22 mouse cellular contexts compared by ENCODE assay signal in the genomic region with DNA sequence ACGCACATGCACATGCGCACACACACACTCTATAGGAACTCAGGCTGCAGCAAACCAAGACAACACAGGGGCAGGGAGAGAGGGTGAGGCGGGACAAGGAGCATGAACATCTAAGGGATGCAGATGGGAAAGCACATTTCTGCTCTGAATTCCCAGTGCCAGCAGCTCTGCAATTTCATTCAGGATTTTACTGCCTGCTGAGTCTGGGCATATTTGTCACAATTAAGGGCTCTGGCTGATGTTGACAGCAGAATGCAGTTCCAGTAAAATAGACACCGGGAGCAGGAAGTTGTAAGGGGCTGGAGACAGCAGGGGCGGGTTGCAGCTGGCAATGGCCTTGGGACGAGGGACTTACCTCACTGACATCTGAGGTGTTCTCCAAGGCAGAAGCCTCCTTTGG. TPM values are rescaled to one million over a fixed set of nuclear protein-coding genes. Genes with fewer than 3 reads are reported as not detected.
DNase-seq lines count a peak whose midpoint lies in the region; ATAC-seq lines count a peak whose summit lies in the region.
"Had no signal": no experiment of that assay in that cellular context is flagged by ENCODE, and none has a peak within 500 bp of the region (broad histone marks: within the 10 kb centered on the region; RNA-seq: fewer than 3 reads in every experiment).

No protein-coding gene starts in this region.

- H3K27ac ChIP-seq in forebrain, embryonic 14.5 days (ENCODE audit: low read depth, low read length), result peak overlapping the region; percentile 21; the same call in 1 of the 2 replicates
- no peak overlapping the region for H3K27ac ChIP-seq in forebrain, embryonic 11.5 days (ENCODE audit: low read depth, low read length)
- H3K27ac ChIP-seq in midbrain, embryonic 12.5 days (replicated peaks), result 0 out of 2 replicates have a peak overlapping the region, but pooled peaks have one; percentile 1
- no peak overlapping the region for H3K27ac ChIP-seq in midbrain, embryonic 14.5 days (replicated peaks; ENCODE audit: low read depth, low read length)
- H3K27ac ChIP-seq in forebrain, embryonic 15.5 days (replicated peaks), result peak overlapping the region; percentile 37; the same call in 1 of the 2 replicates
- H3K27ac ChIP-seq in hindbrain, embryonic 16.5 days (ENCODE audit: low read depth, low read length), result peak overlapping the region; percentile 54
- H3K27ac ChIP-seq: embryonic facial prominence, embryonic 13.5 days; heart, embryonic 10.5 days; intestine, embryonic 15.5 days had no signal

- no peaks in the 10 kb centered on the region for H3K9me3 ChIP-seq in forebrain, embryonic 14.5 days (replicated peaks; ENCODE audit: control insufficient read depth, low read length)
- H3K9me3 ChIP-seq in forebrain, embryonic 11.5 days (ENCODE audit: control insufficient read depth, low read length), result no peaks in the 10 kb centered on the region
- H3K9me3 ChIP-seq in midbrain, embryonic 12.5 days, result no peaks in the 10 kb centered on the region
- no peaks in the 10 kb centered on the region for H3K9me3 ChIP-seq in midbrain, embryonic 14.5 days (ENCODE audit: control insufficient read depth, low read length)
- H3K9me3 ChIP-seq in forebrain, embryonic 15.5 days, result no peaks in the 10 kb centered on the region
- no peaks in the 10 kb centered on the region for H3K9me3 ChIP-seq in hindbrain, embryonic 16.5 days (ENCODE audit: control insufficient read depth, low read length)
- H3K9me3 ChIP-seq: embryonic facial prominence, embryonic 13.5 days; heart, embryonic 10.5 days; intestine, embryonic 15.5 days had no signal

- no peak for ATAC-seq in forebrain, embryonic 14.5 days
- no peak for ATAC-seq in forebrain, embryonic 11.5 days (replicated peaks; ENCODE audit: low FRiP score)
- no peak for ATAC-seq in midbrain, embryonic 12.5 days (ENCODE audit: low FRiP score, low read depth)
- no peak for ATAC-seq in midbrain, embryonic 14.5 days (ENCODE audit: low FRiP score, low TSS enrichment)
- ATAC-seq in forebrain, embryonic 15.5 days (replicated peaks), result no peak
- ATAC-seq in hindbrain, embryonic 16.5 days, result no peak
- ATAC-seq in megakaryocyte progenitor cell, adult 5-6 weeks (replicated peaks; ENCODE audit: poor library complexity), result no peak
- ATAC-seq: activated CD4-positive, CD25-positive, alpha-beta regulatory T cell, adult 4 months; intestine, embryonic 15.5 days; Patski had no signal

- no peak overlapping the region for H3K4me3 ChIP-seq in forebrain, embryonic 14.5 days (ENCODE audit: low read depth, low read length)
- no peak overlapping the region for H3K4me3 ChIP-seq in forebrain, embryonic 11.5 days (ENCODE audit: low read depth, low read length)
- H3K4me3 ChIP-seq in midbrain, embryonic 12.5 days, result no peak overlapping the region
- H3K4me3 ChIP-seq in midbrain, embryonic 14.5 days (replicated peaks; ENCODE audit: low read depth, low read length), result no peak overlapping the region
- H3K4me3 ChIP-seq in forebrain, embryonic 15.5 days, result no peak overlapping the region
- no peak overlapping the region for H3K4me3 ChIP-seq in hindbrain, embryonic 16.5 days (ENCODE audit: low read length)
- H3K4me3 ChIP-seq: embryonic facial prominence, embryonic 13.5 days; heart, embryonic 10.5 days; intestine, embryonic 15.5 days had no signal

- no peak overlapping the region for H3K4me2 ChIP-seq in forebrain, embryonic 14.5 days (ENCODE audit: low read length)
- no peak overlapping the region for H3K4me2 ChIP-seq in forebrain, embryonic 11.5 days (ENCODE audit: low read depth, low read length, severe bottlenecking)
- H3K4me2 ChIP-seq in midbrain, embryonic 12.5 days (replicated peaks), result no peak overlapping the region
- H3K4me2 ChIP-seq in midbrain, embryonic 14.5 days (ENCODE audit: low read length), result no peak overlapping the region
- H3K4me2 ChIP-seq in forebrain, embryonic 15.5 days (replicated peaks), result no peak overlapping the region
- H3K4me2 ChIP-seq in hindbrain, embryonic 16.5 days (ENCODE audit: low read length), result no peak overlapping the region
- H3K4me2 ChIP-seq: embryonic facial prominence, embryonic 13.5 days; intestine, embryonic 15.5 days had no signal

- H3K9ac ChIP-seq in forebrain, embryonic 14.5 days (ENCODE audit: low read length), result no peak overlapping the region
- no peak overlapping the region for H3K9ac ChIP-seq in forebrain, embryonic 11.5 days (ENCODE audit: low read length)
- H3K9ac ChIP-seq in midbrain, embryonic 12.5 days (replicated peaks), result no peak overlapping the region
- no peak overlapping the region for H3K9ac ChIP-seq in midbrain, embryonic 14.5 days (replicated peaks; ENCODE audit: low read length)
- no peak overlapping the region for H3K9ac ChIP-seq in forebrain, embryonic 15.5 days (replicated peaks)
- H3K9ac ChIP-seq in hindbrain, embryonic 16.5 days (ENCODE audit: low read depth, low read length), result peak overlapping the region; percentile 43; the same call in 1 of the 2 replicates
- H3K9ac ChIP-seq: embryonic facial prominence, embryonic 13.5 days; intestine, embryonic 15.5 days had no signal

- 91% methylated on average over 6 of the region's 6 CpGs for WGBS in forebrain, embryonic 14.5 days
- WGBS in forebrain, embryonic 11.5 days, result 90% methylated on average over 6 of the region's 6 CpGs
- WGBS in midbrain, embryonic 12.5 days, result 87% methylated on average over 6 of the region's 6 CpGs
- 89% methylated on average over 6 of the region's 6 CpGs for WGBS in midbrain, embryonic 14.5 days
- WGBS in forebrain, embryonic 15.5 days, result 77% methylated on average over 6 of the region's 6 CpGs
- WGBS in hindbrain, embryonic 16.5 days, result 75% methylated on average over 6 of the region's 6 CpGs

- no peaks in the 10 kb centered on the region for H3K27me3 ChIP-seq in forebrain, embryonic 14.5 days (replicated peaks; ENCODE audit: control insufficient read depth, insufficient read depth, low read length)
- no peaks in the 10 kb centered on the region for H3K27me3 ChIP-seq in forebrain, embryonic 11.5 days (ENCODE audit: control insufficient read depth, insufficient read depth, low read length)
- no peaks in the 10 kb centered on the region for H3K27me3 ChIP-seq in midbrain, embryonic 12.5 days
- H3K27me3 ChIP-seq in midbrain, embryonic 14.5 days (ENCODE audit: control insufficient read depth, insufficient read depth, low read length), result no peaks in the 10 kb centered on the region
- H3K27me3 ChIP-seq in forebrain, embryonic 15.5 days, result no peaks in the 10 kb centered on the region
- no peaks in the 10 kb centered on the region for H3K27me3 ChIP-seq in hindbrain, embryonic 16.5 days (replicated peaks; ENCODE audit: control insufficient read depth, insufficient read depth, low read length)
- H3K27me3 ChIP-seq: CH12.LX; embryonic facial prominence, embryonic 13.5 days; intestine, embryonic 15.5 days; Patski had no signal

- 0 out of 2 replicates have a peak, but pooled peaks cover 7% of the 10 kb centered on the region for H3K36me3 ChIP-seq in forebrain, embryonic 14.5 days (ENCODE audit: control insufficient read depth, insufficient read depth, low read length)
- H3K36me3 ChIP-seq in forebrain, embryonic 11.5 days (ENCODE audit: control insufficient read depth, insufficient read depth, low read length), result no peaks in the 10 kb centered on the region
- peaks cover 25% of the 10 kb centered on the region for H3K36me3 ChIP-seq in midbrain, embryonic 12.5 days
- peaks cover 18% of the 10 kb centered on the region; the same call in 1 of the 2 replicates for H3K36me3 ChIP-seq in midbrain, embryonic 14.5 days (ENCODE audit: control insufficient read depth, insufficient read depth, low read length)
- H3K36me3 ChIP-seq in forebrain, embryonic 15.5 days, result peaks cover 4% of the 10 kb centered on the region; the same call in 1 of the 2 replicates
- H3K36me3 ChIP-seq in hindbrain, embryonic 16.5 days (ENCODE audit: control insufficient read depth, insufficient read depth, low read length), result 0 out of 2 replicates have a peak, but pooled peaks cover 2% of the 10 kb centered on the region

- no peak for DNase-seq in forebrain, embryonic 14.5 days (ENCODE audit: low spot score)
- no peak for DNase-seq in forebrain, embryonic 11.5 days (ENCODE audit: low spot score)
- DNase-seq in midbrain, embryonic 14.5 days, result no peak
- no peak for DNase-seq in thymus, postnatal 10 days (ENCODE audit: low spot score in 2 of 2)
- DNase-seq: adrenal gland, postnatal 14 days; cerebellum, adult 11-12 months; cerebellum, adult 9-10 months; cerebellum, postnatal 25 days; gastrocnemius, postnatal 10 days; heart, adult 18-20 months; heart, postnatal 10 days; kidney, adult 18-20 months had no signal

- peaks cover 10% of the 10 kb centered on the region; the same call in 1 of the 2 replicates for H3K4me1 ChIP-seq in forebrain, embryonic 14.5 days (ENCODE audit: control insufficient read depth, insufficient read depth, low read length)
- peaks cover 5% of the 10 kb centered on the region; the same call in 1 of the 2 replicates for H3K4me1 ChIP-seq in forebrain, embryonic 11.5 days (replicated peaks; ENCODE audit: control insufficient read depth, insufficient read depth, low read length)
- peaks cover 24% of the 10 kb centered on the region for H3K4me1 ChIP-seq in midbrain, embryonic 12.5 days
- peaks cover 10% of the 10 kb centered on the region for H3K4me1 ChIP-seq in midbrain, embryonic 14.5 days (ENCODE audit: control insufficient read depth, insufficient read depth, low read length)
- H3K4me1 ChIP-seq in forebrain, embryonic 15.5 days, result peaks cover 16% of the 10 kb centered on the region
- peaks cover 17% of the 10 kb centered on the region for H3K4me1 ChIP-seq in hindbrain, embryonic 16.5 days (ENCODE audit: control insufficient read depth, insufficient read depth, low read depth, low read length)

RNA-seq across cellular contexts. Expression of a gene that starts 34.8 kb away (rescaled TPM):
- 7.7 and 8.9 TPM in 2 replicates for polyA plus RNA-seq in forebrain, embryonic 14.5 days (2014; fragmentation: Nextera tagmentation; extraction: Ambion mirVana)
- 17.5 and 21.5 TPM in 2 replicates for polyA plus RNA-seq in forebrain, embryonic 11.5 days (2014; fragmentation: Nextera tagmentation; extraction: Ambion mirVana)
- polyA plus RNA-seq in midbrain, embryonic 12.5 days (2016; fragmentation: Nextera tagmentation; extraction: Ambion mirVana), result 16.4 and 17.4 TPM in 2 replicates
- polyA plus RNA-seq in midbrain, embryonic 14.5 days (2014; fragmentation: Nextera tagmentation; extraction: Ambion mirVana), result 13.0 and 18.0 TPM in 2 replicates
- polyA plus RNA-seq in forebrain, embryonic 15.5 days (2015; fragmentation: Nextera tagmentation; extraction: Ambion mirVana), result 14.5 and 18.2 TPM in 2 replicates
- polyA plus RNA-seq in hindbrain, embryonic 16.5 days (2015; fragmentation: Nextera tagmentation; extraction: Ambion mirVana), result 12.2 TPM in 2 replicates
- total RNA-seq in megakaryocyte progenitor cell, adult 5-6 weeks (2015), result 9.7 and 15.5 TPM in 2 replicates
- total RNA-seq in megakaryocyte progenitor cell, adult 5-6 weeks (2017), result 16.2 and 19.8 TPM in 2 replicates

RNA-seq across cellular contexts. Expression of a gene that starts 44.7 kb away (rescaled TPM):
- 26.7 and 35.9 TPM in 2 replicates for polyA plus RNA-seq in forebrain, embryonic 14.5 days (2014; fragmentation: Nextera tagmentation; extraction: Ambion mirVana)
- polyA plus RNA-seq in forebrain, embryonic 11.5 days (2014; fragmentation: Nextera tagmentation; extraction: Ambion mirVana), result 29.8 and 30.7 TPM in 2 replicates
- polyA plus RNA-seq in midbrain, embryonic 12.5 days (2016; fragmentation: Nextera tagmentation; extraction: Ambion mirVana), result 37.7 and 38.8 TPM in 2 replicates
- 46.5 and 56.5 TPM in 2 replicates for polyA plus RNA-seq in midbrain, embryonic 14.5 days (2014; fragmentation: Nextera tagmentation; extraction: Ambion mirVana)
- 47.2 and 47.4 TPM in 2 replicates for polyA plus RNA-seq in forebrain, embryonic 15.5 days (2015; fragmentation: Nextera tagmentation; extraction: Ambion mirVana)
- polyA plus RNA-seq in hindbrain, embryonic 16.5 days (2015; fragmentation: Nextera tagmentation; extraction: Ambion mirVana), result 42.9 and 52.0 TPM in 2 replicates
- 29.5 and 31.0 TPM in 2 replicates for total RNA-seq in megakaryocyte progenitor cell, adult 5-6 weeks (2015)
- total RNA-seq in megakaryocyte progenitor cell, adult 5-6 weeks (2017), result 33.4 and 44.1 TPM in 2 replicates

Comparison
In these comparisons a context has a peak if more than half of its experiments do, and no peak if none do; other contexts are left out.
1. H3K27ac ChIP-seq: peak in forebrain, embryonic 14.5 days (single experiment), midbrain, embryonic 12.5 days (single experiment), forebrain, embryonic 15.5 days (single experiment) and hindbrain, embryonic 16.5 days (single experiment); none in forebrain, embryonic 11.5 days (single experiment) and midbrain, embryonic 14.5 days (single experiment).